Mouse (Mus musculus) CH12.LX (cell line): Measurements from ENCODE around the gene Ppard. TPM values are rescaled to one million over a fixed set of nuclear protein-coding genes. Genes with fewer than 3 reads are reported as not detected.

Experiments used
- DNase-seq: peaks from one replicate; pipeline ENCODE4 v3.0.0-alpha.2; 2013; ENCODE audit errors: extremely low read depth
- H3K27ac ChIP-seq: 2 replicates; pipeline ENCODE4 v1.5.1; 2012; ENCODE audit warnings: low read depth, mild to moderate bottlenecking, control low read depth, moderate library complexity; ENCODE audit not compliant: insufficient read depth
- H3K27me3 ChIP-seq: replicated peaks from 2 replicates; pipeline ENCODE3; 2012; ENCODE audit warnings: inconsistent platforms
- H3K36me3 ChIP-seq, 2 experiments: replicated peaks in 1 of 2; 2 replicates each; pipeline versions ENCODE3 to v1.6.1; 2012; ENCODE audit warnings: inconsistent platforms in 1 of 2, low read length in 1 of 2, mild to moderate bottlenecking in 1 of 2, mixed read lengths in 1 of 2, moderate library complexity in 1 of 2; ENCODE audit not compliant: control insufficient read depth in 1 of 2, insufficient read depth in 1 of 2
- H3K4me1 ChIP-seq, 2 experiments: 2 replicates each; pipeline ENCODE4 v1.6.1; 2012; ENCODE audit warnings: inconsistent platforms in 1 of 2, moderate library complexity in 1 of 2; ENCODE audit not compliant: insufficient read depth in 2 of 2, control insufficient read depth in 1 of 2
- H3K4me2 ChIP-seq: 2 replicates; pipeline ENCODE4 v1.6.1; 2012; ENCODE audit warnings: low read depth, mild to moderate bottlenecking, control low read depth; ENCODE audit not compliant: poor library complexity, insufficient read depth, severe bottlenecking
- H3K4me3 ChIP-seq, 3 experiments: fragments of 150-350 bp in 1 of 3; sonication (generic) in 1 of 3; replicated peaks in 1 of 3; 2 replicates each; pipeline versions ENCODE3 to v1.5.1; 2011 to 2012; ENCODE audit warnings: low read depth in 2 of 3, low read length in 2 of 3, mild to moderate bottlenecking in 2 of 3, moderate library complexity in 2 of 3, control low read depth in 1 of 3, improper control_type of control experiment in 1 of 3, inconsistent platforms in 1 of 3, mixed read lengths in 1 of 3; ENCODE audit not compliant: poor library complexity in 1 of 3
- H3K79me2 ChIP-seq: replicated peaks from 2 replicates; pipeline ENCODE4 v1.6.1; 2012; ENCODE audit warnings: mild to moderate bottlenecking, moderate library complexity; ENCODE audit not compliant: control insufficient read depth, poor library complexity, insufficient read depth, severe bottlenecking; ENCODE audit errors: extremely low read depth
- H3K9ac ChIP-seq: 2 replicates; pipeline ENCODE4 v1.6.1; 2012; ENCODE audit warnings: low read depth, mild to moderate bottlenecking, control low read depth, moderate library complexity; ENCODE audit not compliant: insufficient read depth
- H3K9me3 ChIP-seq: replicated peaks from 2 replicates; pipeline ENCODE3; 2012; ENCODE audit warnings: low read length, inconsistent platforms, mixed read lengths
- CTCF ChIP-seq, 2 experiments: IDR thresholded peaks in 1 of 2; conservative IDR thresholded peaks in 1 of 2; 2 replicates each; pipeline ENCODE4 v1.5.1; 2011 to 2012; ENCODE audit warnings: low read depth in 2 of 2, low read length in 2 of 2, improper control_type of control experiment in 1 of 2, inconsistent platforms in 1 of 2, mild to moderate bottlenecking in 1 of 2, moderate library complexity in 1 of 2
- EP300 ChIP-seq: IDR thresholded peaks from 2 replicates; pipeline ENCODE4 v1.6.1; 2011; ENCODE audit warnings: low read length, improper control_type of control experiment
- MAX ChIP-seq: IDR thresholded peaks from 2 replicates; pipeline ENCODE4 v1.6.1; 2011; ENCODE audit warnings: low read length, improper control_type of control experiment
- MYC ChIP-seq: IDR thresholded peaks from 2 replicates; pipeline ENCODE4 v1.6.1; 2011; ENCODE audit warnings: low read depth, mild to moderate bottlenecking, improper control_type of control experiment, low read length
- POLR2A ChIP-seq: IDR thresholded peaks from 2 replicates; pipeline ENCODE4 v1.6.1; 2011; ENCODE audit warnings: low read depth, mild to moderate bottlenecking, improper control_type of control experiment, low read length
- dilution Hi-C: fragments of 300-500 bp; cut with MboI; formaldehyde crosslinking; loops from 2 replicates; pipeline ENCODE4 v1.14.3; 2020; ENCODE audit warnings: low sequenced_read_pairs; ENCODE audit not compliant: extremely low pct_unique_long_range_greater_than_20kb, extremely low pct_ligation_motif_present
- in situ Hi-C: fragments of 300-500 bp; cut with MboI; formaldehyde crosslinking; loops from 3 replicates; pipeline ENCODE4 v1.14.3; 2019; ENCODE audit warnings: low sequenced_read_pairs, low pct_ligation_motif_present, low pct_unique_long_range_greater_than_20kb, mixed read lengths
- polyA plus RNA-seq: library from polyadenylated mRNA; unstranded; fragments of >175 nt; gene quantifications from 2 replicates; pipeline ENCODE4 v1.2.1, GENCODE M21; 2012; ENCODE audit warnings: low read depth; ENCODE audit not compliant: insufficient read length
- total RNA-seq, 2 experiments: library from RNA; depleted of rRNA; stranded (reverse); fragments of 300-350 nt in 1 of 2; fragments of >200 nt in 1 of 2; gene quantifications; 2 replicates each; pipeline ENCODE4 v1.2.3; 2012 to 2014

Ppard gene
- total and polyA plus RNA-seq, 3 experiments, result 2.9 to 15.5 (median 7.3) TPM

GRCm38 (mm10) chr17:28350466-28351352 is 118.2 kb downstream of the Ppard start, which contains the start of gene Tead3:
Tead3 (minus strand) TSS chr17:28350817.
- H3K4me3 ChIP-seq, result peak within 1 kb of the TSS; percentile 49 to 62 (median 56)
- peak within 1 kb of the TSS; percentile 97 for H3K4me2 ChIP-seq
- H3K9ac ChIP-seq, result peak within 1 kb of the TSS; percentile 36
- in situ Hi-C loops, result no loop called here
- no peaks in the 10 kb centered on the region for H3K36me3 ChIP-seq
- peaks cover 79% of the 10 kb centered on the region for H3K27me3 ChIP-seq
- peaks cover 6% of the 10 kb centered on the region for H3K9me3 ChIP-seq
- no peak for DNase-seq
- peaks cover 6 to 11% of the 10 kb centered on the region in 2 experiments; a peak in 3 of 4 replicates for H3K4me1 ChIP-seq
- dilution Hi-C loops, result no loop called here
- TF ChIP-seq POLR2A (no peak), MAX (no peak), MYC (no peak), EP300 (no peak), CTCF (conservative IDR thresholded peaks at IDR 0.05 in 1 of 2, IDR thresholded peaks at IDR 0.05 in 1 of 2; ENCODE audit: low read depth in 2 of 2, low read length in 2 of 2) (peak in 1 of 2 experiments; percentile 14; a peak in 2 of 4 replicates)
- TF ChIP-seq, all 38 proteins: peak for 1
- Histone ChIP-seq H3K27ac (no peak within 1 kb of the TSS), H3K79me2 (no peaks in the 10 kb centered on the region)

Other genes starting within 250 kb of the Ppard start
- gene Tcp11, start 152.1 kb upstream of the Ppard start, total RNA-seq (2012; rRNA removed), result not detected in 2 replicates
- not detected in 2 replicates for gene Tcp11, start 152.1 kb upstream of the Ppard start, total RNA-seq (2014; rRNA removed)
- not detected in 2 replicates for gene Tcp11, start 152.1 kb upstream of the Ppard start, polyA plus RNA-seq
- gene Scube3, start 90.6 kb upstream of the Ppard start, total RNA-seq (2012; rRNA removed), result 0.08 and 0.50 TPM in 2 replicates
- gene Scube3, start 90.6 kb upstream of the Ppard start, total RNA-seq (2014; rRNA removed), result not detected in 2 replicates
- gene Scube3, start 90.6 kb upstream of the Ppard start, polyA plus RNA-seq, result 0.10 and 0.19 TPM in 2 replicates
- 7.6 and 14.7 TPM in 2 replicates for gene Zfp523, start 55.6 kb upstream of the Ppard start, total RNA-seq (2012; rRNA removed)
- 2.5 and 3.7 TPM in 2 replicates for gene Zfp523, start 55.6 kb upstream of the Ppard start, total RNA-seq (2014; rRNA removed)
- gene Zfp523, start 55.6 kb upstream of the Ppard start, polyA plus RNA-seq, result 10.1 and 12.5 TPM in 2 replicates
- 56.9 and 81.8 TPM in 2 replicates for gene Def6, start 24.9 kb upstream of the Ppard start, total RNA-seq (2012; rRNA removed)
- 31.3 and 33.3 TPM in 2 replicates for gene Def6, start 24.9 kb upstream of the Ppard start, total RNA-seq (2014; rRNA removed)
- 53.6 and 57.4 TPM in 2 replicates for gene Def6, start 24.9 kb upstream of the Ppard start, polyA plus RNA-seq
- gene Fance, start 80.8 kb downstream of the Ppard start, total RNA-seq (2012; rRNA removed), result 26.9 and 29.6 TPM in 2 replicates
- gene Fance, start 80.8 kb downstream of the Ppard start, total RNA-seq (2014; rRNA removed), result 11.4 and 17.4 TPM in 2 replicates
- 35.8 and 37.9 TPM in 2 replicates for gene Fance, start 80.8 kb downstream of the Ppard start, polyA plus RNA-seq
- gene Rpl10a, start 95.8 kb downstream of the Ppard start, total RNA-seq (2012; rRNA removed), result 3,510 and 4,144 TPM in 2 replicates
- 2,222 and 3,467 TPM in 2 replicates for gene Rpl10a, start 95.8 kb downstream of the Ppard start, total RNA-seq (2014; rRNA removed)
- 1,605 and 1,846 TPM in 2 replicates for gene Rpl10a, start 95.8 kb downstream of the Ppard start, polyA plus RNA-seq
- gene Tead3, start 118.1 kb downstream of the Ppard start, total RNA-seq (2012; rRNA removed), result 0.17 and 0.42 TPM in 2 replicates
- gene Tead3, start 118.1 kb downstream of the Ppard start, total RNA-seq (2014; rRNA removed), result not detected in 2 replicates
- 0.08 TPM in 1 of 2 replicates, not detected in the other for gene Tead3, start 118.1 kb downstream of the Ppard start, polyA plus RNA-seq
- 0.17 TPM in 1 of 2 replicates, not detected in the other for gene Tulp1, start 132.5 kb downstream of the Ppard start, total RNA-seq (2012; rRNA removed)
- gene Tulp1, start 132.5 kb downstream of the Ppard start, total RNA-seq (2014; rRNA removed), result not detected in 2 replicates
- not detected in 2 replicates for gene Tulp1, start 132.5 kb downstream of the Ppard start, polyA plus RNA-seq